Mouse (Mus musculus): ENCODE data around the gene Clk1.
"Not testable (repeated sequence)": the region's sequence is repeated elsewhere in the genome, so short reads cannot be mapped to it uniquely, and the experiment has no call there.

Gene Clk1

DNA sequence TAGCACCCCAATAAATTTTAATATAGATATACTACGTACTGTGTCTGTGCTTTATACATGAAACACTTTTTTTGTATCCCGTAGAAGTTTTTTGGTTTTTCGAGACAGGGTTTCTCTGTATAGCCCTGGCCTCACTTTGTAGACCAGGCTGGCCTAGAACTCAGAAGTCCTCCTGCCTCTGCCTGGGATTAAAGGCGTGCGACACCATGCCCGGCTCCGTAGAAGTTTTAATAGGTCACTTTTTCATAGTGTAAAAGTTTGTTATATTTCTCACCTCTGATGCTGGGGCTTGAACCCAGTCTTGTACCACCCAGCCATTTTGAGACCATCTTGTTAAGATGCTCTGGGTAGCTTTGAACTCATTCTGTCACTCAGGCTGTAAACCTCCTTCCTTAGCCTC is 16.5 kb downstream of the Clk1 start:
- DNase-seq (ENCODE audit: inconsistent ontology term) = no peak

DNA sequence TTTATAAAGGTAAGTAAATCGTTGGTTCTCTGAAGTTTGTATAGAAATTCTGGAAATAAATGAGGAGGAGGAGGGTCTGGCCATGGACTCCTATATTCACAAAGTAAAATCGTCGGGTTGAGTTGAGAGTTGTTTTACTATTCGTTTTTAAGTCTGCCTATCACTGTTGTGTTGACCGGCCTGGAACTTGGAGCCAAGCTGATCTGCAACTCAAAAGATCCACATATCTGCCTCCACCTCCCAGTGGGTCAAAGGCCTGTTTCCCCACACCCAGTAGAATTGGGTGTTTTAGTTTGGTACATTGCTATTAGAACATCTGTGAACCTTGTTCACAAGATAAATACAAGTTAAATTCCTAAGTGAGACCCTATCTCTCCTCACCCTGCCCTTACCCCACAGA is 20.1 kb downstream of the Clk1 start:
- no peak for DNase-seq (ENCODE audit: inconsistent ontology term)

DNA sequence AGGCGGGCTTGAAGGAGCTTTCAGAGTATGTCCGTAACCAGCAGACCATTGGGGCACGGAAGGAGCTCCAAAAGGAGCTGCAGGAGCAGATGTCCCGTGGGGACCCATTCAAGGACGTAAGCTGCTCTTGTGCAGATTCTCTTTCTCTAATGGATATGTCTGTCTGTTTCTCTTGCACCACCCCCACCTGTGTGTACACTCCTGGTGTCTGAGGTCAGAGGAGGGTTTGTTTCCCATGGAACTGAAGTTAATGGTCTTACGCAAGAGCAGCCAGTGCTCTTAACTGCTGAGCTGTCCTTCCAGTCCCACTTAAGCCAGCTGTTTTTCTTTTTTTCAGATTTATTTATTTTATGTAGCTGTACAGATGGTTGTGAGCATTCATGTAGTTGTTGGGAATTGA is 22.5 kb downstream of the Clk1 start:
- no peak for DNase-seq (ENCODE audit: inconsistent ontology term)

DNA sequence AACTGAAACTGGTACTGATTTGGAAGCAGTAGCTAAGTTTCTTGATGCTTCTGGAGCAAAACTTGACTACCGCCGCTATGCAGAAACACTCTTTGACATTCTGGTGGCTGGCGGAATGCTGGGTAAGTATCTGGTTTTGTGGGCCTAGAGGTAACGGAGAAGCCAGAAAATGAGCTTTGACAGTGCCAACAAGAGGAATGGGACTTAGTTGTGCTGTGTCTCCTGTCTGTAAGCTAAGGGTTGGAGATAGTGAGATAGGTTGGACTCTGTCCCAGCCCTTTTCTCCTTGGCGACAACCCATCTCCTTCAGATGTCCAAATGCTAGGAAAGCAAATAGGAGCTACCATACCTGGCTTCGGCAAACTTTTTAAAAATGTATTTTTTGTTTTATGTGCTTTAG is 26.1 kb downstream of the Clk1 start:
- DNase-seq (ENCODE audit: inconsistent ontology term) = no peak

DNA sequence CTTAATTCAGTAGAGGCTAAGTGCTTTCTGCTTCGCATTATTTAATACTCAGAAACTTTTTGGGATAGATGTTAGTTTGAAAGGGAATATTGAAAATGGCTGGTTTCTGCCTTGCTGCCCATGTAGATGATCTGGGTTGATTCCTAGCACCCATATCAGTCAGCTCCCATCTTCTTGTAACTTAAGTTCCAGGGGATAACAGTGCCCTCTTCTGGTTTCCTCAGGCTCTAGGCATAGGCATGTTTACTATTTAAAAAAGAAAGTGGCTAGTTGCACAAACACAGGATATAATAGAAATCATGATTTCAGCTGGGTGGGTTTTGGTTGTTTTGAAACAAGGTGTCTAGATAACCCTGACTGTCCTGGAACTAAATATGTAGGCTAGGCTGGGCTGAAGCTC is 27.7 kb downstream of the Clk1 start:
- DNase-seq (ENCODE audit: inconsistent ontology term) = no peak

DNA sequence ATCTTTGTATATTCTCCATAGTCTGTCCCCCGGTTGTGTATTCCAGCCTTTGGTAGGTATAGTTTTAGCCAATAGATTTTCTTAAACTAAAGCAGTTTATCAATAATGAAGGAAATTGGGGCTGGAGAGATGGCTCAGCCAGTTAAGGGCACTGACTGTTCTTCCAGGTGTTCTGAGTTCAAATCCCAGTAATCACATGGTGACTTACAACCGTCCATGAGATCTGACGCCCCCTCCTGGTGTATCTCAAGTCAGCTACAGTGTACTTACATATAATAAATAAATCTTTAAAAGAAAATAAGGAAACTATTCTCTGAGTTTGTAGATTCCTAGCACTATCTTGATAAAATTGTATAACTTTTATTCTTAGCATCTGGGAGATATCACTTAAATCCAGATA is 28.5 kb downstream of the Clk1 start:
- DNase-seq (ENCODE audit: inconsistent ontology term) = no peak

DNA sequence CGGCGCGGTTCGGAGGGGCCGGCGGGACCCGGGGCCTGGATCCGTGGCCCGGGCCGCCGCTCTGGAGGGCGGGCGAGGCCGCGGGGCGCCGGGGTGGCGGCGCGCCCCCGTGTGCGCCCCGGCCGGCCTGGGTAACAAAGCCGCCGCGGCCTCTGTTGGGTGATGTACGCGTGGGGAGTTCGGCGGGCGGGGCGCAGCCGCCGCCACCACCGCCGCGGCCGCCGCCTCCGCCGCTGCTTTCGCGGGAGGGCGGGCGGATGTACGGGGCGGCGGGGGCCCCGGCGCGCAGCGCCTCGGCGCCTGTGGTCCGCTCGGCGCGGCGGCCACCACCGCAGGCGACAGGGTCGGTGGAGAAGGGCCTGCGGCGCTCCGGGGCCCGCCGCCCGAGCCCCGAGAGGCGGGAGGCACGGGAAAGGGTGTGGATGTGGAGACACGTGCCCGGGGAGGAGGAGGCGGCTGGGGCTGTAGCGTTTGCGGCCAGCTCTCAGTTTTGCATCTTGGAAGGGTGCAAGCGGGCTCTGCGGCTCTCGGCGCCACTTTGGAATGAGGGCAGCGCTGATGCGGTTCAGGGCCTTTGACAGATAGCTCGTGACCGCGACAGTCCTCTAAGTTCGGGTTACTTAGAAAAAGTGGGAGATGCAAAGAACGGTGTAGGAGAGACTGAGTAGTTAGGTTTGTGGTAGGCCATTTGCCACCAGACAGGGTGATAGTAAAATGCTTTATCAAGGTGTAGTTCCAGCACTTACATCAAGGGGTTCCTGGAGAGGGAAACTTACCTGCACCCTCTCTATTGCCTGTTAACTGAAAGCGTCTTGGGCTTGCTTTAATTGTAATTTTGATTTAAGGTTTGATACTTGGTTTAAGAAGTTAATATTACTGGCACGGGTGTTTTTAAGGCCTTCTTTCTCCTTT is 30.3 kb downstream of the Clk1 start:
- peak; percentile 56 for DNase-seq (ENCODE audit: inconsistent ontology term)

DNA sequence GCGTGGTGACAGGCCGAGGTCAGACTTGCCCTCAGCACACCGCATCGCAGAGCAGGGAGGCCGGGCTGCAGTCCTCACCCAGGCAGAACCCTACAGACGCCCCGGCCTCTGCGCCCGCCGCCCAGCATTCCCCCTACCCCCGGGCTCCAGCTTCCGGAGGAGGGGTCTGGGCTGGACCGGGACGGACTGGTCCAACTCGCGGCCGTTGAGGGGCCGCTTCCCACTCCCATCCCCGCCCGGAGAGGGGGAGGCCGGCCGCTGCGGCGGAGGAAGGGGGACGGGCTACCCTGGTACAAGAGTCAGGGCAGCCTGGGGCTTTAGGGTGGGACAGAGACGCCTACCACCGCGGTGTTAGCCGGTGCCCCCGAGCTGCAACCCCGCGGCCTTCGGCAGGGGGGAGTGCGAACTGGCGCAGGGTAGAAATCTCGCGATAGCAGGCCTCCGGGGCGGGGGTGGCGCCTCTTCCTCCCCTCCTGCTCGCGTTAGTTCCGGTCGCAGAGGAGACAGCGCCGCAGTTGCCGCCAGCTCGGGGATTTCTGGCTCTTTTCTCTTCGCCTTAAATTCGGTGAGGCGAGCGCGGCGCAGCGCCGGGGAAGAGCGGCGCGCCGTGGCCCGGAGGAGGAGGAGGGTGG is 31.1 kb downstream of the Clk1 start, which contains the start of gene Bzw1:
Gene Bzw1 (plus strand): TSS at position 247 of the 632 bp plus-strand sequence.
- peak; percentile 98 for DNase-seq (ENCODE audit: inconsistent ontology term)

DNA sequence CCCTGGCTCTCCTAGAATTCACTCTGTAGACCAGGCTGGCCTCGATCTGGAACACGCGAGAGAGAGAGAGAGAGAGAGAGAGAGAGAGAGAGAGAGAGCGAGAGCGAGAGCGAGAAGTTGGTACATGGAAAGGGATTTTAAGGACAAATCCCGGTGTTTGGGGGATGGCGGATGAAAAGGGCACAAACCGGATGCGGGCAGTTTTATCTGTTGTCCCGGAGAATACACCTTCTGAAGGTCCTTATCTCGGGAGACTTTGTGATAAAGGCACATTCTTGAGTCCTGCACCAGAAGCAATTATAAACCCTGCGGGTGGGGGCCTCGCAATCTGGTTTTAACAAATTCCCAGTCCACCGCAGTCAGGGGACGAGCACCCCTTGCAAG is 31.6 kb downstream of the Clk1 start:
- DNase-seq (ENCODE audit: inconsistent ontology term) = no peak

DNA sequence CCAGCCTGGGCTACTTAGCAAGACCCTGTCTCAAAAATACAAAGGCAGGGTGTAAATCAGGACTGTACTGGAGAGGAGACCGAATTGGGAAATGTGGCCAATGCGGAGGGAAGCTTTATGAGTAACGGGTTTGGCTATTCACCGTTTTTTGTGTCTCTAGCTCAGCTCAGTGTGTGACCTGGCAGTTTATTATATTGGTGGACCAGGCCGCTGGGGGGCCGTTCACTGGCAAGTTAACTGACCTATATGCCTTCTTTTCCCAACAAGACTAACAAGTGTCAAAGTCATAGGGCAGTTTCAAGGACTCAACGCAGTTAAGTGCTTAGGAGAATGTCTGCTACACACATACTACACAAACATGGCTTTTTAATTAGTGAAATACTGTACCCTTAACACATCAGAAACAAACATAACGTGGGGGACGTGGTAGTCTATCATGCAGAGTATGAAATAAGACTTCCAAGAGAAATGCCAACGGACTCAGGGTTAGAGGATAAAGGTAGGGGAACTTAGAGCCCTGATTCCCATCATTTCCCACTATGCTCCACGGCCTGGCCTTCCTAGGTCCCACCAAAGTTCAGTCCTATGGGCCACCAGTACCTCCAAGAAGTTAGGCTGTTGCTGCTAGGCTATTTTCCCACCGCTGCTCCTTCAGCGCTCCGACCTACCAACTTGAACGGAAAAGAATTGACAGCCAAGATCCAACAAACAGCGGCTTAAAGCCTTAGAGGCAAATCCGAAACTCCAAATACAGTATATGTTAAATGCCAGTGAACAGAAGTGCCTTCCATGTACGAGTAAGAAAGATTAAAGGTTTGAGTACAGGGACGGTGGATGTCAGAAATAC is 32.2 kb downstream of the Clk1 start:
- no peak for DNase-seq (ENCODE audit: inconsistent ontology term)

DNA sequence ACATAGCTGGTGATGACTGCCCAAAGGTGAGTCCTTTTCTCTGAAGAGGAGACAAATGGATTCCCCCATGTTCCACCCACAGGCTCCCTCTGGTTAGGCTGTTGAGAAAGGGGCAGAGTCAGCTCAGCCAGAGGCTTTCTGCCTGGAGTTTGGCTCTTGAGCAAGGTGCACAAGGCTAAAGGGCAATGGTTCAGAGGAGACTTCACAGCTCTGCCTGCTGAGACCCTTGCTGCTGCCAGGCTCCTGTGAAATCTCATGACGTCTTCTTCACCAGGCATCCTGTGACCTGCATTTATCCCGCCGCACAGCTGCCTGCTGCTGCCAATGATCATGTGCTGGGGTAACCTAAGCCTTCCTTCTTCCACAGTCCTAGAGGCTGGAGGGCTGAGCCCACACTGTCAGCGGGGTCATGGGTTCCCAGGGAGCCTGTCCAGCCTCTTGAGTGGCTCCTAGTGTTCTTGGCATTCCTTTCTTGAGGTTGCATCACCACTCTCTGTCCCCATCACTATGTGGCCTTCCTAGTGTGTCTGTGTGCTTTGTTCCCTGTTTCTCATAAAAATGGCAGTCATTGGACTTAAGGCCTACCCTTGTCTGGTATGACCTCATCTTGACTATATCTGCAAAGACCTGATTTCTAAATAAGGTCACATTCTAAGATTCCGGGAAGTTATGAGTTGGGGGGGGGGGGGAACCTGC is 41.1 kb downstream of the Clk1 start:
- DNase-seq (ENCODE audit: inconsistent ontology term) = no peak

DNA sequence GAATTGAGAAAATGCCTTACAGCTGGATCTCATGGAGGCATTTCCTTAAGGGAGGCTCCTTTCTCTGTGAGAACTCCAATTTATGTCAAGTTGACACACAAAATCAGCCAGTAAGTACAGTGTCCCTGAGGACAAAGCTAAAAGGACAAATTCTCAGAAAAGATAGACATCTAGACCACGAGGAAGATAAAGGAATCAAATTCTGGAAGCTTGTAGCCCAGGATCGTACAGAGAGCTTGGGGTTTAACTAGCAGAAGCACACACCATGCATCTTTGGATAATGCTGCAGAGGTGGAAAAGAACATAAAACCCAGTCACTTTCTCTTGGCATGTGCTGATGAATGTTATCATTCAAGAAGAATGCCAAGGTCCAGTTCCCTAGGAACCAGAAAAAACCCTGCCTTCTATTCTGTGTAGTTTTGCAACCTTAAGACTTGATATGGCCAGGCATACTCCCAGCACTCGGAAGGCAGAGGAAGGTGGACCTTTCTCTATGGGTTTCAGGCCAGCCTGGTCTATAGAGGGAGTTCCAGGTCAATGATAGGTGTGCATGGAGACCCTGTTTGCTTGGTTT is 48.2 kb downstream of the Clk1 start:
- no peak for DNase-seq (ENCODE audit: inconsistent ontology term)

DNA sequence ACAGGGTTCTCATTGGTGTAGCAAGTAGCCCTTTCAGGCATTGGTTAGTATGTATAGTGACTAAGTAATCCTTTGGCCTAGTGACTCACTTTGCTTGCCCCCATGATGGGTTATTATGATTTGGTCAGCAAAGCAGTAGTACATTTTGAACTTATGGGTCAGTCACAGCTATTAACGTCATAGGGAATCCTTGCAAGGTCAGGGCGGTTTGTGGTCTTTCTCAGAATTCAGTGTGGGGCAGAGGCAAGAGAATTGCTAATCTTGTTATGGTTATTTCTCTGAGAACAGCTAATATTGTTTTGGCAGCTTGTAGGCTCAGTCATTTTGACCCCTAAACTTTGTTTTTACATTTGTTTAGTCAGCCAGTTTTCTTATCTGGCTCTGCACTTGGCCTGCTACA is 49.6 kb downstream of the Clk1 start:
- not testable (repeated sequence) for DNase-seq (ENCODE audit: inconsistent ontology term)

DNA sequence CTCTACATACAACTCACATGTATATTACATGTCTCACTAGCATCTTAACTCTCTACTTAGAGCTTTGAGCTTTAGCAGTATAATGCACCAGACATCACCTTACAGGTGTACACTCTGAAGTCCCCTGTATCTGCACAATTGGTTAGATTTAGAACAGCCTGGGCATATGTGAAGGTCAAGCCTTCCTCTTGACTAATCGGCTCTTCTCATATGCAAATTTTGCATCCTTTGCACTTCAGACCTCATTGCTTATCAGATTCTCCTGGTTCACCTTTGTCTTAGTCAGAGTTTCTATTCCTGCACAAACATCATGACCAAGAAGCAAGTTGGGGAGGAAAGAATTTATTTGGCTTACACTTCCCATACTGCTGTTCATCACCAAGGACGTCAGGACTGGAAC is 54.1 kb downstream of the Clk1 start:
- DNase-seq (ENCODE audit: inconsistent ontology term) = no peak

DNA sequence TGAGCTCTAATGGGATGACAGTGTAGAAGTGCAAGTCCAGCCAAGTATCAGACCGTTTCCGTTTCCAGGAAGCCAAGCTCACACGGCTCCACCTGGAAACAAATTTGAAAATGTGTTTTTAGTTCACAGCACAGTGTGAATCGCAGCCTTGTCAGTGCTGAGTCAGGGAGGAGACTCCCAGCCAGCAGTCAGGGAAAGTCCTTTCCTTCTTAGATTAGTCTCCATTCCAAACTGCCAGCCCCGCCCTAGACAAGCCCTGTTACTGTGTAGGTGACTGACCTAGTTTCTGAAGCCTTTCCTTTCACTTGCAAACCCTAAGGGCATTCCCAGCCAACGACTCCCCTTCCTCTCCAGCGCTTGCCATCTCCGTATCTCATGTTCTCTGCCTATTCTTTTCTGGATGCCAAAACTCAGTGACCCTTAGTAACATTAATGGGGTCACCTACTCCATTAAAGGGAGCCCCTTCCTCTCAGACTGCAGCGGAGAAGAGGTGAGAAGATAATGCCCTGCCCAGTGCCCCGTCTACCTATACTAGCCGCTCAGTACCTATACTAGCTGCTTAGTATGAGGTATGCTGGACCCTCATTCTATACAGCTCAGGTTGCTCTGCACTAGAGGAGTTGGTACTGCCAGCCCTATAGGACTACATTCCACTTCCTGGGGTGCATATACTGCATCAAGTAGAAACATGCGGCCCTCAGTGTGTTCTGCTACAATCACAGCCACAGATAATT is 57.0 kb downstream of the Clk1 start:
- DNase-seq (ENCODE audit: inconsistent ontology term) = peak; percentile 35

DNA sequence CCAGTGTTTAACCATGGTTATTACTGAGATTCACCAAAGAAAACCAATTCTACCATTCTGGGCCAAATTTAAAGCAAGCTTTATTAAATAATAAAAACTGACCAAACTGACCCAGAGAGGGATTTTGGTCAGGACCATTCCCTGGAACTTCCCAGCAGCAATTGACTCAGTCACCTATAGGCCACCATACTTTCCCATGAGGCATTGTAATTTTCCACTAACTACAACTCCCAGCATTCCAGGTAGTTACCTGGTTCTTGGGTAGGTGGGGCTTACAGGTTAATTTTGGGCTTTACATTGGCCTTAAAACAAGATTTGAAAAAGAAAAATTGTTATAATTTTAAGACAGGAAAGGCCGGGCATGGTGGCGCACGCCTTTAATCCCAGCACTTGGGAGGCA is 58.0 kb downstream of the Clk1 start:
- DNase-seq (ENCODE audit: inconsistent ontology term) = no peak

DNA sequence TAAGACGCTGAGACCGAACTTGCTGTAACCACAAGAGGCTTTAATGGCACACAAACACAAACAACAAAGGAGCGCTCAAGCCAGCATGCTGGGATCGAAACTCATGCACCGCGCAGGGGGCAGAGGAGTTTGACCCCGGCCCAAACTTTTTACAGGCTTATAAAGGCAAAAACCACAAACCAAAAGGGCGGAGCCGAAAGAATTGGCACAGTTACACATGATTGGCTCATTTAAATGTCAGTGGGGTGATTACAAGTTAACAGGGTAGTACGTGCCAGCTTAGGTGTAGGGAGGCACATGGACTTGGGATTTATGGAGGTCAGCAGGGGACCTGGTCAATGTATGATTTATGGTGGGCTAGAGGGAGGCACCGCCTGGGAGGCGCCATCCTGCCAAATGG is 59.3 kb downstream of the Clk1 start:
- DNase-seq (ENCODE audit: inconsistent ontology term) = no peak

DNA sequence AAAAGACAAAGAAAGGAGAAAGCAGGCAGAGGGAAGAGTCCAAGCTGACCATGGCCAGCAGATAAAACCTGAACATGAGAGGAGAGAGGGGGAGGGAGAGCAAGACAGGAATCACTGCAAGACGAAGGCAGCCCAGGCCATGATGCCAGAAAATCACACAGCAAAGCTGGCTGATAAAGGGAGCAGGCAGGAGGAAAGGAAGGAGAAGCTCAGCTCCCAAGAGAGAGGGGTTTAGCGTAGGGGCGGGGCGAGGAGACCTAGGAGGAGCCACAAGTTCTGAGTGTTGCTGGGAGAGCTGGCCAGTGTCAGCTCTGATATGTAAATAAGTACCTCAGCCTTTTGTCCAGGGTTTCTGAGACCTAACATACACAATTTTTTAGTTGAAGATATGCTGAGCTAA is 61.6 kb downstream of the Clk1 start:
- no peak for DNase-seq (ENCODE audit: inconsistent ontology term)
